Mouse (Mus musculus) effector memory CD4-positive, alpha-beta T cell, adult 7 months (primary cell): ENCODE measurements around the gene Pou4f1. TPM values are rescaled to one million over a fixed set of nuclear protein-coding genes. Genes with fewer than 3 reads are reported as not detected.

ENCODE experiments used
- polyA plus RNA-seq: library from polyadenylated mRNA; unstranded; fragments of 100-300 nt; shearing (Covaris generic); gene quantifications from one replicate; pipeline ENCODE4 v1.2.1, GENCODE M21; 2017

The Pou4f1 gene
- polyA plus RNA-seq = 0.30 TPM

GRCm38 (mm10) chr14:104467966-104468622 lies at the start of gene Pou4f1:
Gene Pou4f1, minus strand, starts transcription at chr14:104467999.

Other genes with a start within 250 kb of the Pou4f1 start
- gene Rnf219, start 54.6 kb upstream of the Pou4f1 start, polyA plus RNA-seq = 8.8 TPM